Mouse (Mus musculus): ENCODE data around the gene Itgav. TPM values are rescaled to one million over a fixed set of nuclear protein-coding genes. Genes with fewer than 3 reads are reported as not detected.
A peak's percentile ranks its signal among the peaks of the same experiment; 100 is the strongest.

The Itgav gene
- polyA plus RNA-seq, 1 experiment from 2014 or later, result 105 TPM

GRCm38 (mm10) chr2:83762106-83762855, 38.1 kb downstream of the Itgav start:
- no peak overlapping the region for H3K9ac ChIP-seq (ENCODE audit: low read depth, low read length)
- H3K9me3 ChIP-seq (ENCODE audit: control insufficient read depth, low read length), result no peaks in the 10 kb centered on the region
- H3K27me3 ChIP-seq (replicated peaks; ENCODE audit: control insufficient read depth, insufficient read depth, low read length), result no peaks in the 10 kb centered on the region
- no peak overlapping the region for H3K4me3 ChIP-seq (ENCODE audit: low read depth, low read length)
- ATAC-seq (ENCODE audit: low read depth) (no peak), DNase-seq (ENCODE audit: low spot score) (no peak)
- no peaks in the 10 kb centered on the region for H3K4me1 ChIP-seq (ENCODE audit: control insufficient read depth, insufficient read depth, low read length)
- no peak overlapping the region for H3K27ac ChIP-seq (replicated peaks; ENCODE audit: low read depth, low read length)
- WGBS, result 76% methylated on average over 7 of the region's 7 CpGs
- H3K36me3 ChIP-seq (ENCODE audit: control insufficient read depth, insufficient read depth, low read length), result peaks cover 23% of the 10 kb centered on the region
- H3K4me2 ChIP-seq (ENCODE audit: low read depth, low read length), result no peak overlapping the region

DNA sequence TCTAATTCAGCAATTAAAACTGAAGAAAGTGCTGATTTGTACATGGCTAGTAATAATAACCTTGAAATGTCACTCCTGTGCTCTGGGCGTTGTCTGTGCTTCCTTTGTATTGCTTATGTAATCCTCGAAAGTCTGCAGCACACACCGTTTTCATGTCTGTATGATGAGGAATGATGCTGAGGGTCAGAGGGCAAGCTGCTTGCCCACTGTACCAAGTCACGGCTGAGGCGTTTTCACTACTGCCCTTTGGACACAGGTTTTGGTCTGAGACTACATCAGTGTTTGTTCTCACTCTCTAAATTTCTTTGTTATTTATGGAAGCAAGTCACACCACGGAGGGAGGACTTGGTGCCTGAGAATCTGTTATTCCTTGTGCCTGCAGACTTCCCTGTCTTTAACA, 41.9 kb downstream of the Itgav start:
- no peaks in the 10 kb centered on the region for H3K4me1 ChIP-seq (ENCODE audit: control insufficient read depth, insufficient read depth, low read length)
- 70% methylated on average over 6 of the region's 6 CpGs for WGBS
- H3K9ac ChIP-seq (ENCODE audit: low read depth, low read length), result no peak overlapping the region
- no peak overlapping the region for H3K4me3 ChIP-seq (ENCODE audit: low read depth, low read length)
- no peaks in the 10 kb centered on the region for H3K27me3 ChIP-seq (replicated peaks; ENCODE audit: control insufficient read depth, insufficient read depth, low read length)
- H3K36me3 ChIP-seq (ENCODE audit: control insufficient read depth, insufficient read depth, low read length), result peaks cover 45% of the 10 kb centered on the region
- ATAC-seq (ENCODE audit: low read depth) (no peak), DNase-seq (ENCODE audit: low spot score) (no peak)
- H3K4me2 ChIP-seq (ENCODE audit: low read depth, low read length), result no peak overlapping the region
- no peaks in the 10 kb centered on the region for H3K9me3 ChIP-seq (ENCODE audit: control insufficient read depth, low read length)
- H3K27ac ChIP-seq (replicated peaks; ENCODE audit: low read depth, low read length), result no peak overlapping the region

DNA sequence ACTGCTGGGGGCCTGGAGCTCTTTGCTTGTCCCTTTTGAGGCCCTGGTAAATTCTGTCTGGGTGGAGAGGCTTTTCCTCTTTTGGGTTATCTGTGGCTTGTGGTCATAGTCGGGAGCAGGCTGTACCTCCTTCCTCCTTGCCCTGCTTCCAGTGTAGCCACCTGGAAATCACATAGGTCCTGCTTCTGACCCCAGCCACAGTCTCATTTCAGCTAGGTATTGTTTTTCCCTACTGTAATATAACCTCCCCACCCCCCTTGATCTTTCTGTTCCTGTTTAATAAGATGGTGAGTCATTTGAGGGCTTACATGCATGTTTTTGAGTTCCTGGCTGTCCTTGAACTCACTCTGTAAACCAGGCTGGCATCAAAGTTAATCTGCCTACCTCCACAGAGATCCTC, 42.7 kb downstream of the Itgav start:
- H3K4me3 ChIP-seq (ENCODE audit: low read depth, low read length), result no peak overlapping the region
- H3K27ac ChIP-seq (replicated peaks; ENCODE audit: low read depth, low read length), result no peak overlapping the region
- H3K9me3 ChIP-seq (ENCODE audit: control insufficient read depth, low read length), result no peaks in the 10 kb centered on the region
- DNase-seq (ENCODE audit: low spot score), result no peak
- no peak overlapping the region for H3K9ac ChIP-seq (ENCODE audit: low read depth, low read length)
- no peak for ATAC-seq (ENCODE audit: low read depth)
- no peaks in the 10 kb centered on the region for H3K27me3 ChIP-seq (replicated peaks; ENCODE audit: control insufficient read depth, insufficient read depth, low read length)
- peaks cover 47% of the 10 kb centered on the region for H3K36me3 ChIP-seq (ENCODE audit: control insufficient read depth, insufficient read depth, low read length)
- H3K4me2 ChIP-seq (ENCODE audit: low read depth, low read length), result no peak overlapping the region
- no peaks in the 10 kb centered on the region for H3K4me1 ChIP-seq (ENCODE audit: control insufficient read depth, insufficient read depth, low read length)
- 69% methylated on average over 1 of the region's 1 CpGs for WGBS

DNA sequence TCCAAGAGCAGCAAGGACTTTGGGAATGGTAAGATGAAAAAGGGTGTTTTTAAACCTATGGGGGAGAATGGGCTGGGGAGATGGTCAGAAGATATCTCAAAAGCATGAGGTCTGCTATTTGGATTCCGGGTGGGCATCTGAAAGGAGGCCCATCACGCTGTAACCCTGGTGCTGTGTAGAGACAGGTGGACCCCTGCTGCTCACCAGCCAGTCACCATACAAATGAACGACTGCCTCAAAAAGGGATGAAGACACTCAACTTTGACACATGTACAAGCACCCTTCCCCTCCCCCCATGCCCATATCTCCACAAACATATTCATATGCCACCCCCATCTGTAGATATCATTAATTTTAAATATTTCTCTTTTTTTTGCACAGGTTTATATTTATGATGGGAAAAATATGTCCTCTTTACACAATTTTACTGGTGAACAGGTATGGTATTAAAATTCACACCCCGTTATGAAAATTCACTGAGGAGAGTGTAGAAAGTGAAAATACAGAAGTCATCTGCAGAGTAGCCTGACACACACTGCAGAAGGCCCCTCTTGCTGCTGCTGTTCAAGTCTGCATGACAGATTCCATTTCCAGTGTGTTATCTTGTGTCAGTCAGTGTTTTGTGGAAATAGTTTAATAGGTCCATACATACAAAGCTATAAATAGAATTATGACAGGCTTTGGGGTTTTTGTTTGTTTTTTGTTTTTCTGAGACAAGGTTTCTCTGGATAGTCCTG, 44.3 kb downstream of the Itgav start:
- Histone ChIP-seq H3K4me2 (ENCODE audit: low read depth, low read length) (no peak overlapping the region), H3K36me3 (ENCODE audit: control insufficient read depth, insufficient read depth, low read length) (peaks cover 58% of the 10 kb centered on the region), H3K27me3 (replicated peaks; ENCODE audit: control insufficient read depth, insufficient read depth, low read length) (no peaks in the 10 kb centered on the region), H3K4me1 (ENCODE audit: control insufficient read depth, insufficient read depth, low read length) (no peaks in the 10 kb centered on the region), H3K27ac (replicated peaks; ENCODE audit: low read depth, low read length) (no peak overlapping the region), H3K4me3 (ENCODE audit: low read depth, low read length) (no peak overlapping the region), H3K9ac (ENCODE audit: low read depth, low read length) (no peak overlapping the region), H3K9me3 (ENCODE audit: control insufficient read depth, low read length) (no peaks in the 10 kb centered on the region)
- no peak for DNase-seq (ENCODE audit: low spot score)
- ATAC-seq (ENCODE audit: low read depth), result no peak
- 92% methylated on average over 4 of the region's 4 CpGs for WGBS

DNA sequence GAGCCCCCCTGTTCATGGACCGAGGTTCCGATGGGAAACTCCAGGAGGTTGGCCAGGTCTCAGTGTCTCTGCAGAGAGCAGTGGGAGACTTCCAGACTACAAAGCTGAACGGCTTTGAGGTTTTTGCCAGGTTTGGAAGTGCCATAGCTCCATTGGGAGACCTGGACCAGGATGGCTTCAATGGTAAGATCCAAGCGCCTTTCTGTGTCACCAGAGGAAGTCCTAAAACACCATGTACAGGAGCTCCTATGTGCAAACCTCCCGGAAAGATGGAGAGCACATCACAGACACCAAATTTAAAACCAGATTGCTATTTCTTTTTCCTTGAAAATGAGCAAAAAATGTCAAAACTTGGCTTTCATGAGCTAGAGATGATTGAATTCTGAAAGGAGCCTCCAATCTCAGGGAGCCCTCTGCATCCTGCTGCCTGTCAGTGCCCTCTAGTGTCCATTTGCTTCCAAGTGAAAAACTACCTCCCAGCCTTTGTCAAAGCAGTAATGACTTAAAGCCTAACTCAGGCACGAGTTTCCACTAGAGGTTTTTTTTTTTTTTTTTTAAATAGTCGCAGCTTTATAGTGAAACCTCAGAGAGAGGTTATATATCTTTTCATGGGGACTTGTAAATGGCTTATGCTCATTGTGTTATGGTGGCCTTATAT, 47.1 kb downstream of the Itgav start:
- no peak overlapping the region for H3K4me3 ChIP-seq (ENCODE audit: low read depth, low read length)
- no peaks in the 10 kb centered on the region for H3K27me3 ChIP-seq (replicated peaks; ENCODE audit: control insufficient read depth, insufficient read depth, low read length)
- H3K27ac ChIP-seq (replicated peaks; ENCODE audit: low read depth, low read length), result no peak overlapping the region
- no peaks in the 10 kb centered on the region for H3K4me1 ChIP-seq (ENCODE audit: control insufficient read depth, insufficient read depth, low read length)
- no peak overlapping the region for H3K9ac ChIP-seq (ENCODE audit: low read depth, low read length)
- DNase-seq (ENCODE audit: low spot score) (peak; percentile 77), ATAC-seq (ENCODE audit: low read depth) (no peak)
- H3K36me3 ChIP-seq (ENCODE audit: control insufficient read depth, insufficient read depth, low read length), result peaks cover 62% of the 10 kb centered on the region
- H3K4me2 ChIP-seq (ENCODE audit: low read depth, low read length), result no peak overlapping the region
- no peaks in the 10 kb centered on the region for H3K9me3 ChIP-seq (ENCODE audit: control insufficient read depth, low read length)
- WGBS, result 61% methylated on average over 7 of the region's 7 CpGs

- Histone ChIP-seq H3K4me3 (ENCODE audit: low read depth, low read length) (no peak overlapping the region), H3K9me3 (ENCODE audit: control insufficient read depth, low read length) (no peaks in the 10 kb centered on the region), H3K9ac (ENCODE audit: low read depth, low read length) (no peak overlapping the region), H3K27me3 (replicated peaks; ENCODE audit: control insufficient read depth, insufficient read depth, low read length) (no peaks in the 10 kb centered on the region), H3K27ac (replicated peaks; ENCODE audit: low read depth, low read length) (no peak overlapping the region), H3K4me2 (ENCODE audit: low read depth, low read length) (no peak overlapping the region), H3K36me3 (ENCODE audit: control insufficient read depth, insufficient read depth, low read length) (peaks cover 75% of the 10 kb centered on the region), H3K4me1 (ENCODE audit: control insufficient read depth, insufficient read depth, low read length) (no peaks in the 10 kb centered on the region)
- 91% methylated on average over 20 of the region's 20 CpGs for WGBS
- ATAC-seq (ENCODE audit: low read depth), result no peak; the same call in 1 of the 2 replicates
- no peak for DNase-seq (ENCODE audit: low spot score)
These were observed 67.3 kb downstream of the Itgav start for GRCm38 (mm10) chr2:83791330-83792073.

GRCm38 (mm10) chr2:83792102-83792501, 67.9 kb downstream of the Itgav start:
- Histone ChIP-seq H3K36me3 (ENCODE audit: control insufficient read depth, insufficient read depth, low read length) (peaks cover 81% of the 10 kb centered on the region), H3K4me2 (ENCODE audit: low read depth, low read length) (no peak overlapping the region)

DNA sequence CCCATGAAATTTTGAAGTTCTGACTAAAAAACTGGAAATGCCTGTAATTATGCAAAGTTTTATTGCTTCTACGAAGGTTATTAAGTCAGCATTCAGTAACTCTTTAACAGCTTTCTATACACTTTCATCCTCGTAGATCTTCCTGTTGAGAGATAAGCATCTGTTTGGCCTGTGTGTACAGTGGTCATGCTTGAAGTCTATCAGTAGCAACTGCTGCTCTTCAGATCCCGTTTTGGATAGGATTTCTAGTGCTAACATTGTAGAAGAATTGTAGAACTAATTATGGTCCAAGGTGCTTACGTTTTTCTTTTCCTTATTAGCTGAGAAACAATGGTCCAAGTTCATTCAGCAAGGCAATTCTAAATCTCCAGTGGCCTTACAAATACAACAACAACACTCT, 71.6 kb downstream of the Itgav start:
- H3K4me3 ChIP-seq (ENCODE audit: low read depth, low read length), result no peak overlapping the region
- 80% methylated on average over 4 of the region's 4 CpGs for WGBS

More at GRCm38 (mm10) chr2:83792102-83792501, 67.9 kb downstream of the Itgav start:
- Histone ChIP-seq H3K9me3 (ENCODE audit: control insufficient read depth, low read length) (no peaks in the 10 kb centered on the region), H3K9ac (ENCODE audit: low read depth, low read length) (no peak overlapping the region), H3K4me1 (ENCODE audit: control insufficient read depth, insufficient read depth, low read length) (no peaks in the 10 kb centered on the region), H3K27ac (replicated peaks; ENCODE audit: low read depth, low read length) (no peak overlapping the region), H3K4me3 (ENCODE audit: low read depth, low read length) (no peak overlapping the region), H3K27me3 (replicated peaks; ENCODE audit: control insufficient read depth, insufficient read depth, low read length) (no peaks in the 10 kb centered on the region)
- WGBS, result 90% methylated on average over 4 of the region's 4 CpGs
- DNase-seq (ENCODE audit: low spot score) (no peak), ATAC-seq (ENCODE audit: low read depth) (no peak)

More for the DNA sequence above, 71.6 kb downstream of the Itgav start:
- H3K27me3 ChIP-seq (replicated peaks; ENCODE audit: control insufficient read depth, insufficient read depth, low read length), result no peaks in the 10 kb centered on the region
- no peaks in the 10 kb centered on the region for H3K9me3 ChIP-seq (ENCODE audit: control insufficient read depth, low read length)
- no peak overlapping the region for H3K9ac ChIP-seq (ENCODE audit: low read depth, low read length)
- DNase-seq (ENCODE audit: low spot score) (no peak), ATAC-seq (ENCODE audit: low read depth) (no peak)
- peaks cover 92% of the 10 kb centered on the region for H3K36me3 ChIP-seq (ENCODE audit: control insufficient read depth, insufficient read depth, low read length)
- H3K27ac ChIP-seq (replicated peaks; ENCODE audit: low read depth, low read length), result no peak overlapping the region
- H3K4me2 ChIP-seq (ENCODE audit: low read depth, low read length), result no peak overlapping the region
- no peaks in the 10 kb centered on the region for H3K4me1 ChIP-seq (ENCODE audit: control insufficient read depth, insufficient read depth, low read length)

All from embryonic facial prominence, embryonic 14.5 days (tissue).